Mouse (Mus musculus) lung, adult 18-20 months (tissue): ENCODE results near the gene Col6a1.
"Not testable (repeated sequence)": the region's sequence is repeated elsewhere in the genome, so short reads cannot be mapped to it uniquely, and the experiment has no call there.

Source experiments
- DNase-seq, 2 experiments: peaks; one replicate each; pipeline ENCODE4 v3.0.0; 2022; ENCODE audit warnings: mixed read lengths in 2 of 2

Col6a1 gene

DNA sequence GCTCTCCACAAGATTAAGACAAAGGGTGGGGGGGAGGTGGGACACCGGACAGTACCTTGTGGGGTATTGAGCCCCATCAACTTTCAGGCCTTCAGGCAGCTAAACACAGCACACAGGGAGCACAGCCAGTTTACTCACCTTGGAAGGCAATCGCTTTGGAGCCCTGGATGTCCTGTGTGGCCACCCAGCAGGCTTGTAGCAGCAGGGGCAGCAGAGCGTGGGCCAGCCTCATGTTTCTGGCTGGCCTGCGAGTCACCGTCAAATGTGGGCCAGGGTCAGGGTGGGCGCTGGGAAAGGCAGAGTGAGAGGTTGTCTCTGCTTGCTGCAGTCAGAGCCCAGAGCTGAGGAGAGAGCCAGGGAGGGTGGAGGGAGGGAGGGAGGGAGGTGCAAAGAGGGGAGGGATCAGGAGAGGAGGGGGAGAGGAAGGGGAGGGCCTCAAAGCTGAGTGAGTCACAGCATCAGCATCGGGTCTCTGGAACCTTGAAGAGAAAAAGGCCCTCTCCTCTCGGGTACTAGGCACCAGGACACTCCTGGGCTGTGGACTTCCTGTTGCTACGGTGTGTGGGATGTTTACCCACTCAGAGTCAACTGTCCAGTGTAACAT is at the start of gene Col6a1:
Gene Col6a1, minus strand, starts transcription at position 487 of the 604 bp plus-strand sequence.
- DNase-seq = peak; percentile 4 to 46

DNA sequence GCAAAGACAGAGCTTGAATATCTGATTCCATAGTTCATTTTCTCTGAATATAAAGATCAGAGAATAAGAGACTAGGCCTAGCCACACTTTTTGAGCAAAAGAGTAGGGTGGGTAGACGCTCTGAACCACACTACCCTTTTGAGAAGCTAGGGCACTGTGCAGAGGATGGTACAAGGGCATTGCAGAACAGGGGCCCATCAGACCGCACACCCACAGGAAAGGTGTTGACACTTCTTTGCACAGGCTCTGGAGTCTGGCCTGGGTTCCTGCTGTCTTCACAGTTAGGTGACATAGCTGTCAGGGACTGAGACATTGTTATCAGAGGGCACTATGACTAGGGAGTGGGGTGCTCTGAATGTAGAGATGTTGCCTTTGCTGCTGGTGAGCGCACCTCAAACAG is 45.7 kb upstream of the Col6a1 start:
- DNase-seq = no peak

DNA sequence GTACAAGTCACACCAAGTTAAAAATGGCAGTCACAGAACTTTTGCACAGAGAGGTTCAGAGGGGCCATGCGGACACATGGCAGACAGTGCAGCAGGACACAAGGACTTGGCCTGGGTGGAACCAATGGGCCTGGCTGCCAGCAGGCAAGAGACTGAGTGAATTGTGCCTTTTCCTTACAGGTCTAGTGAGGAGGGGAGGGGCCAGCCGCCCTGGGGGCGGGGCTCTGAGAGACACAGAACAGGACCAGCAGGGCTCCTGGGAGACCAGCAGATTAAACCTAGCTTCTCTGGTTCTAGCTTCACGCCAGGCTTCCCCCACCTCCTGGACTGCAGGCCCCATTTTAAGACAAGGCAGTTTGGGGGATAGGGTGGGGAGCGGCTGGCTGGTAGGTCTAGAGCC is 45.1 kb upstream of the Col6a1 start:
- DNase-seq = no peak

DNA sequence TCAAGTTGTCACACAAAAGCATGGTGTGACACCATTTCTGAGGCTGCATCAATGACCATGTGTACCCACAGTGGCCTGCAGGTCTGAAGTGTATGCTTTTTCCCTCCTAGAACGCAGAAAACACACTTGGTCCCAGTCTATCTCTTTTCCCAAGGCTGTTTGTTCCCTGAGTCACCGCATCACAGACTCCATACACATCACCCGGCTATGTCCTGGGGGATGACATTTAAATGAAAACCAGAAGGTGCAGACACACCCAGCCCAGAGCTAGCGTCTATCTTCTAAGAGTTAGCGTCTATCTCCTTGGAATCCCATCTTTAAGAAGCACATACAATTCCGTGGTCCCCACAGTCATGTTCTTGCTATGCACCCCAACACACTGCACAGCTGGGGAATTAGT is 43.6 kb upstream of the Col6a1 start:
- no peak for DNase-seq

DNA sequence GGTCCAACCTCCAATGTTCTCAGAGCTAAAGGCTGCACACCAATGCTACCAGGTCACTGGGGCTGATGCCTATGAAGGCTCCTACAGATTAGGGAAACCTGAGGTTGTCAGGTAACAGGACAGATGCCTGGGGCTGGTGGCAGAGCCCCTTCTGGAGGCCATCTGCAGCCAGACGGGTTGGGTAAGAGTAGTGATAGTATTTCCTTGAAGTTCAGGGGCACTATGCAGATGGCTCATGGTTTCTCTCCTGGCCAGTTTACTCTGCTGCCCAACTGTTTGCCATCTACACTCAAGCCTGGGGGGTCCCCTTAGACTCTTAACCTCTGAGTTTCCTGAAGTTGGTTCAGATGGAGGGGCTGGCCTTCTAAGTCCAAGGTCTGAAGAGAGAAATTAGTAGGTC is 40.2 kb upstream of the Col6a1 start:
- no peak for DNase-seq

DNA sequence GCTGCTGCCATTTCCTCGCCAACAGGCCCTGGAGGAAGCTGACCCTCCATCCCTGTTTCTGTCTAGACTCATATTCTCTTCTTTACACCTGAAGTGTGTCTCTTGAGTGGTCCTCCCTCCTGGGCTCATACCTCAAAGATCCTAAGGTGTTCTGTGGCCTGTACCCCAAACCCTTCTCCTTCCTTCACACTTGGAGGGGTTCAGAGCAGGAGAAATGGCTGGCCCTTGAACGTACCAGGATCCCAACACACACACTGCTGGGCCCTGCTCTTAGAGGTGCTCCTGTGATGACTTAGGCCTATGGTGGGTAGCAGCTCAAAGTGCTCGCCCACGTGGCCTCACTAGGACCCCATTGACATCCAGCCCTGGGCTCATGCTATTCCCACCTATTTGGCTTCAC is 39.0 kb upstream of the Col6a1 start:
- DNase-seq = no peak

DNA sequence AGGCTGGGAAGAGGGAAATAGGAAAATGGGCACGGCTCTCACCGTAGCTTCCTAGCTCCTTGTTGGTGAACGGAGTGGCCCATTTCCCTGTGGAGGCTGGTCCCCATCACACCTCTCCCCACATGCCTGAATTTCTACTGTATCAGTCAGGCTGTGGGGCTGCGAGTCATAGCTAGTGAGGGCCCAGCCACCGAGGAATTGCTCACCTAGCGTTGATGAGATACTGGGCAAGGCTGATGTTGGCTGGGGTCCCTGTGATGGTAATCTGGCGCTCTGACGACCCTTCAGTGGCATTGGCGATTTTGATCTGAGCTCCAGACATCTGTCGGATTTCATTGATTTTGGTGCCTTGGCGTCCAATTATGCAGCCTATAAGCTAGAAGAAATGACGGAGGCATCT is 37.0 kb upstream of the Col6a1 start:
- no peak for DNase-seq

DNA sequence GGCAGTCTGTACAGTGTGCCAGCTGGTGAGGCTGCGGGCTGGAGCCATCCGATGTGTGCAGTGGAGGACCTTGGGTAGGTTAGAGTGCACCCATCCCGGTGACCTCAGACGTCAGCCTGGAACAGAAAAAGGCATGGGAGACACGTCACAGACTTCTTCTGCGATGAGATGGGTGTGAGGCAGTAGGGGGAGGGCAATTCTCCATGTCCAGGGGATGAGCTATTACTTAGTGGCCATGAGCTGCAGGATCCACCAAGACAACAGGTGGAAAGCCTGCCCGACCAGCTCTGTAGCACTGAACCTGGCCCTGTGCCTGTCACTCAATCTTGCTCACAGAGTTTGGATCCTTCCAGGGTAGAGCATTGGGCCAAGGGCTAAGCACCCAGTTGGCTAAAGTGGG is 36.4 kb upstream of the Col6a1 start:
- no peak for DNase-seq

DNA sequence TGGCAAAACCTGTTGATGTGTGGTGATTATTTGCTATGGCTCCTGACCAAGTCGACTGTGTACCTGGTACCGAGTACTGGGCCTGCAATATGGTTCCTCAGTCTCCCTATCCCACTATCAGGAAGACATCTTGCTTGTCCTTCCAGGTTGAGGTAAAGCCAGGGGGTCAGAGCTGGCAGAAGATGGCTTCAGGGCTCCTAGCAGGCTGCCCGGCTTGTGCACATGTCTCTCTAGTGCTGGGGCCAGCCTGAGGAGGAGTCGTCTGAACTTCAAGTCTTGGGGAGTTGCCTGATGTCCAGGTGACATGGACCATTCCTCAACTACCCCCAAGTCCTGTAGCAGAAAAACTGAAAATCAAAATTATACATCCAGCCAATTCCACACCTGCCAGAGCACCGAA is 33.9 kb upstream of the Col6a1 start:
- DNase-seq = no peak

DNA sequence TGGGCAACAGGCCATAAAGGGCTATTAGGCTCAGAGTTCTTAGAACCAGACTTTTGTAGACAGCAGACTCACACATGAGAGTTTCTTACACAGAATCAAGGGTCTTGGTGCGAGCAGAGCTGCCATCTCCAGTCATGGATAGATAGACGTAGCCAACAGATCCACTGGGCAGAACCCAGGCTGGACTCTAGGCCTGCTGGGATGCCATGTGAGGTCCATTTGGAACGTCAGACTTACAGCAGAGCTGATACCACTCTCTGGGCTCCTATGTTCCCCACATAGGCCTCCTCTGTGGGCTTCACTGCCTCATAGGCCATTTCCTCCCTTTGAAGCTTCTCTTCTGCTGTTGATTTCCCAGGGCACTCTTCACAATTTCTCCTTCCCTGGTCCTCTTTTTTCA is 27.7 kb upstream of the Col6a1 start:
- no peak for DNase-seq

DNA sequence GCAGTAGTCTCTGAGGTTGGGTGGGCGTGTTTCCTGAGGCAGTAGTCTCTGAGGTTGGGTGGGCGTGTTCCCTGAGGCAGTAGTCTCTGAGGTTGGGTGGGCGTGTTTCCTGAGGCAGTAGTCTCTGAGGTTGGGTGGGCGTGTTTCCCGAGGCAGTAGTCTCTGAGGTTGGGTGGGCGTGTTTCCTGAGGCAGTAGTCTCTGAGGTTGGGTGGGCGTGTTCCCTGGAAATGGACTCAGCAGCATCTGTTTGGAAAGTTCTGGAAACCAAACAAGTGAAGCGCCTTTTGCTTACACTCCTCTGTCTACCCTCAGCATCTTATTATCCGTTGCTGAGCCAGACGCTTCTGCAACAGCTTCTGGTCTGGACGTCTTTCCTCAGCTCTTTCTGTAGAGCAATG is 18.3 kb upstream of the Col6a1 start:
- DNase-seq = not testable (repeated sequence)

DNA sequence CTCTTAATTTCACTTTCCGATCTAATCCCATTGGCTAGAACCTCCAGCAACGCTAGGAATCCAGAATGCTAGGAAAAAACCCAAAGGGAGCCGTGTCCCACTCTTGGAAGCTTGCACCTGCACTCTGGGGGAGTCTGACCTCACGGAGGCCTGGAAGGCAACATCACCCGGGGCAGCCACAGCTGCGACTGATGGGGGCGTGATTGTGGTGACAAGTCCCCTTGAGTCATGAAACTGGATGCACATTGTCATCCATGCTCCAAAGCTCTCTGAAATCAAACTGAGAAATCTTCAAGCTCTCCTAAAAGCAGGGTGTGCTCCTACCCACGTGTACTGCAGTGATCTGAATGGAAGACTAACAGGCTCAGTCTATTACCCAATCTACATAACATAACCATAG is 10.8 kb upstream of the Col6a1 start:
- DNase-seq = no peak

DNA sequence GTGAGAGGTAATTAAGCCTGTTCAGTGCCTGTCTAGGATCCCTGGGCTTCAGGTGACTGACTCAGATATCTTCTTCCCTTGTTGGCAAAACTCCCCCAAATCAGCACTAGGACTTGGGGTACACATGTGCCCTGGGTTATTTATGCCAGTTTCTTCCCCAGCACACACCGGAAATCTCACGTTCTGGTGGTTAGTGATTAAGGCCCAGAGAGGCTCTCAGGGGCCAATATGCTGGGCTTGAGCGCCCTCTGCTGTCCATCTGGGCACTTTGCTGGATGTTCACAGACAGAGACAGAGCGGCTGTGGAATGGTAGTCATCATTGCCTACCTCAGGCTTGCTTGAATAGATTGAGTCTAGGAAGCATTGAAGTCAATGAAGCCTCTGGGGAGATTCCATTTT is 9.0 kb upstream of the Col6a1 start:
- peak; percentile 60 to 67 for DNase-seq

DNA sequence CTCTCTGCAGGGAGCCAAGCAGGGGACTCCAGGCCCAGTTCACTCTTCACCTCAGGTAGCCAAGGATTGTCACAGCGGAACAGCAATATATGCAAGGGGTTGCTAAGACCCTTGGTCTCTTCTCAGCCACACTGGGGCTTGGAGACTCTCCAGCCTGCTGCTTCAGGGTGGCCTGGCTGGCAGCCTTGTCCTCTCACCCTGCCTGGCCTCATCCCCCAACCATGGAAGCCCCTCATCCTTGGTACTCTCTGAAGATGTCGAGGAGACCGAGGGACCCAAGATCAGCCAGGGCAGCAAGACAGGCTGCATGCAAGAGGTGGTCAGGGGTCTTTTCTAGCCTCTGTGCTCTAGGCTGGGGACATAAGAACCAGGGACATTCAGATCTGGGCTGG is 7.7 kb upstream of the Col6a1 start:
- no peak for DNase-seq

DNA sequence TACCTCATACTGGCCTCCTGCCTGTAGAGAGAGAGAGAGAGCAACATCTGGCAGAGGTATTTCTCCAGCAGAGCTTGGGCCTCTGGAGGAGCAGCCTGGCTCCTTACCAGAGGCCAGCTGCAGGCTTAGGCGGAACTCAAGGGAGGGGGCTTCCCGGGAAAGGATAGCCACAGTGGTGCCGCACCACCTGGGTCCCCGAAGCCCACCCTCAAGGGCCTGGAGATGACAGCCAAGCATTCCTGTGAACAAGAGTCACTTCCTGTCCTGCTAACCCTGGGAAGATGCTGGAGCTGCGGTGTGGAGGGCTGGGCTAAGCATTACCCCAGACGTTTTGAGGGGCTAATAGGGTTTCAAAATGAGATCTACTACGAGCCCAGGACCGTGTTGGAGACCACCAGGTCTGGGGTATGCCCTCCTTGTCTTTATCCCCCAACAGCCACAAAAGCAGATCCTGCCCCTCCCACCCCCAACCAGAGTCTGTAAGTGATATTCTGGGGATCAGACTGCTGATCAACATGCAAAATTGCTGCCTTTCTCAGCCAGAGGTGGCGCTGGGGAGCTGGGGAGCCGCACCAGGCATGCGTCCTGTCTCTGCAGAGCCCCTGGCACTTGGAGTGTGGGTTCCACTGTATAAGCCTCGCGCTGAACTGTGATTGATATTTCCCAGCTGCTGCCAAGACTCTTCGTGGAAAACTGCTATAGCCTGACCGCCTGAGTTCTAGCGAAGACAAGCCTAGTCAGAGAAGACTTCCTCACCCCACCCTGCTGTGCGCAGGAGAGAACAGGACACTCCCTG is 7.1 kb upstream of the Col6a1 start:
- DNase-seq = peak; percentile 75 to 80

DNA sequence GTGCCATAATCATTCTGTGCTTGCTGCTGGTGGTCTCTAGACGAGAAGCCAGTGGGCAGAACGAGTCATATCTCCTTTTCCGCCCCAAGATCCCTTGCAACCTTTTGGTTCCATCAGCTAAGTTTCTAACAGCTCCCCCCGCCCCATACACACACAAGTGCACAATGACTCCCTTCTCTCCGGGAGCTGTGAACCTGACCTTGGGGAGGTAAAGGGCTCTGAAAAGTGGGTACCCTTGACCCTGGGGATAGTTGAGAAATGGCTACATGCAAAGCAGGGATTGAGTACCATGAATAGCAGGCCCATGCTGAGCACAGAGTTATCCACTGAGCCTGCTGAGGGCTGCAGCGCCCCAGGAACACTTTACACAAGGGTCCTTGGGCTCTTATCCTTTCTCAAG is 6.4 kb upstream of the Col6a1 start:
- no peak for DNase-seq

DNA sequence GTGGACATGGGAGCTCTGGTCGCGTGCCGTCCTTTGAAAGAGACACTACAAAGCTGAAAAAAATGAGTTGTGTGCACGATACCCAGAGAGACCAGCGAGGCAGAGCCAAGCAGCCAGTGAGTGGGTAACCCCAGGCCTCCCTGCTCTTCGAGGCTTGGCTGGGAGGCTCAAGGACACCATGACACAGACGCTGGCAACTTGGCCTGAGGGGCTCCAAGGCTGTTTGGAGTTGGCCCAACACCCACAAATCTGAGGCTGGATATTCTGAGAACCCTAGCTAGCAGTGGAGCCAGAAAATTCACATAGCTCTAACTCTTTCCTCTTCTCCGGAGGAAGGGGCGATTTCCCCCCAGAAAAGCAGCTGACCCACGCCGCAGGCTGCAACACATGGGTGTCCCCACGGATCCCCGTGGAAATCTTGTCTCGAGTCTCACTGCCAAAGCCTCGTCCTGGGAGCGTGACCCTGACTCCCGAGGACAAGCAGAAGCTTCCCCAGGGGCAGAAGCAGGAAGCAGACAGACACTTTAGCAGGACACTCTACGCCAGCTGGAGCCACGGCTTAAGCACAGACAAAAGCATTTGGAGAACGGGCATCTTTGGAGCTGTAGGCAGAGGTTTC is 5.8 kb upstream of the Col6a1 start:
- DNase-seq = peak in 1 of 2 experiments; percentile 2

DNA sequence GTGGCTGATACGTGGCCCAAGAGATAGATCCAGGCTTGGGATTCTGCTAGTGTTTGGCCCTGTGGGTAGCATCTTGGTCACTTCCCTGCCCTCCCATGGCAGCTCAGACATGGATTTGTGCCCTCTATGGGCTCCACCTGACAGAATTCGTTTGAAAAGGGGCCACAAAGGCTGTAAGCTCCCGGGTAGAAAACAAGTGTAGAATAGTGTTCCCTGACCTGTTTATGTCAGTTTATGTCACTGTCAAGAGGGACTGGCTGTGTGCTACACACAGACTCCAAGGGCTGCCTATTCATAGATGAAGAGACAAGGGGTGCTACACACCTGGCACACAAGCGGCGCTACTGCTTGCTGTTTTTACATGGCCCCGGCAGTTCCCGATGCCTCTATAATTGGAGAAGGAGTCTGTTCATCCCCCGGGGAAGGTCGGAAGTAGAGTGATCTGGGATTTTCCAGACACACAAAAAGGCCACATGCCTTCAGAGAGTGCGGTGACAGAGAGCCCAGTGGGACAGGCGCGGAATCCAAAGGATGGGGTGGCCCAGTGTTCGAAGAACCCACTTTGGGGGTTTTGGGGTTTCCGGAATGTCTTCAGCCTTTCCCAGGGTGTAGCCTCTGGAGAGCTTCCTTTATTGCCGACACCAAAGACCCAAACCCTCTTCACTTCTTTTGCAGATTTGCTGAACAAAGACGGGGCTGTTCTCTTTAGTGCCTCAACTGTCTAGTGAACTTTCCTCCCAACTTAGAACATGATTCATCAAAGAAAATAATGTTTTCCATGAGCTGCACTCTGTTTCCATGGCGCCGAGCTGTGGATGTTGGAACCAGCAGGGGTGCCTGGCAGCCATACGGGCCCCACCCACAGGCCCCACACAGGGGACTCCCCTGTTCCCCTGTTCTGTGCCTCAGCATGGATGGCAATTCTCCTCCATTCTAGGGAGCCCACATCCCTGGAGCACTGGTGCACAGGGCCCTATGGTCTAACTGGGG is 4.0 kb upstream of the Col6a1 start:
- peak in 1 of 2 experiments; percentile 35 for DNase-seq

DNA sequence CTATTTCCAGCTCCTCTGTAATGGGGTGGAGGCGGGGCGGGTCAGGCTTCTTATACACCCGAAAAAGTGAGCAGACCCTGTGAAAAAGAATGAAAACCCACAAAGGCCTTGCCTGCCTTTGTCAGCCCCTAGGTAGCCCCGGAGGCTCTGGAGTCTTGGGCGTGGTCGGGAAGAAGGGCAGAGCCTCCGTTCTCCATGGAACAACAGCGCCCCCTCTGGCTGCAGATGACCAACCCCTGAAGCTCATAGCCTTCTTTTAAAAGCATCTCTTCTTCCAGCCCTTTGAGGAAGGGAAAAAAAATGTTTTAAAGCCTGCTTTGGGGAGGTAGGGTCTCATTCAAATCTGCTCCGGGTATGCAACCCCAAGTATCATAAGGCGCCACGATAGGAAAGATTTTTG is 2.4 kb upstream of the Col6a1 start:
- DNase-seq = peak; percentile 67 to 72

DNA sequence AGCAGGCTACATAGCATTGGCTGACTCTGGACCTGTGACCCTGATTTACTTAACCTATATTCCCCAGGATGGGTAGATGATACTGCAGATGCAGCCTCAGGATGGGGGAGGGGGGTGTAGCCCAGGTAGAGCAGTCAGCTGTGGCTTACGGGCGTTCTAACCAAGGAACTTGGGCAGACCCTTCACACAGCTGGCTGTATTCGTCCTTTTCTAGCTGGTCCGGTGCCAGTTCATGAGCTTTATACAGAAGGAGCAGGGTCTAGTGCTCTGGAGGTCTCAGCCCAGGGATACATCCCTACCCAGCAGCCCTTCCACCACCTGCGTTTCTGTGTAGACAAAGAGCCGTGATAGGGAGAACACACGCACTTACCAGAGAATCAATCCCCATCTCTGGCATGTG is 1.3 kb upstream of the Col6a1 start:
- no peak for DNase-seq

DNA sequence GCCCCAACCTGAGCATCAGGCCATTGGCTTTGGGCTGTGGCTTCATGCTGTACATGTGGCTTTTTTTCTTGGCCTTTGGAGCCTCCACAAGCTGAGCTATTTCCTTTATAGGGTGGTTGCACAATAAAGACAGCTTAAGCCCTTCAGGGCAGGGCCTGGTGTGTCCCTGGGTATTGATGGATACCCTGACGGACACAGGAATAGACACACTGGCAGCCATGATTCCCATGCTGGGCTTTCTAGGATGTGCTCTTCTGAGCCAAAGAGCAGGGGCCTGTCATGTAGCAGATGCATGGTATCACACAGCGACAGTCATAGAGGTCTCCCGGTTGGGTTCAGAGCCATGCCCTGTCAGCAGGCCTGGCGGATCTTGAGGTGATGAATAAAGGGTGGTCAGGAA is 898 bp upstream of the Col6a1 start:
- DNase-seq = no peak

DNA sequence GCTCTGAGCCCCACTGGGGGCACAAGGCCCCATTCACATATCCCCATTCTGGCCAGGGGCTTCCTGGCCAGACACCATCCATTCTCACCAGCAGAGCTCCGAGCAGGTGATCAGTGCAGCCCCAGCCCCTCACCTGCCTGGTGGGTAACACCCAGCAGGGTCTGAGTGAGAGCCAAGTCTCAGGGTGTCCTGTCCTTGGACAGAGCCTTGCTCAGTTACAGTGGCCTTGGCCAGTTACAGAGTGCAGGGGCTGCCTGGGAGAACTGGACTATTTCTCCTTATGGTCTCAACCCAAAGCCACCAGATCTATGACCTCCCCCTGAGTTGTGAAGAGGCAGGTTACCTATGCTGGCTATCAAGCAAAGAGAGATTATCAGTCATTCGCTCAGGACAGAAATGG is 871 bp downstream of the Col6a1 start:
- peak in 1 of 2 experiments; percentile 2 for DNase-seq

DNA sequence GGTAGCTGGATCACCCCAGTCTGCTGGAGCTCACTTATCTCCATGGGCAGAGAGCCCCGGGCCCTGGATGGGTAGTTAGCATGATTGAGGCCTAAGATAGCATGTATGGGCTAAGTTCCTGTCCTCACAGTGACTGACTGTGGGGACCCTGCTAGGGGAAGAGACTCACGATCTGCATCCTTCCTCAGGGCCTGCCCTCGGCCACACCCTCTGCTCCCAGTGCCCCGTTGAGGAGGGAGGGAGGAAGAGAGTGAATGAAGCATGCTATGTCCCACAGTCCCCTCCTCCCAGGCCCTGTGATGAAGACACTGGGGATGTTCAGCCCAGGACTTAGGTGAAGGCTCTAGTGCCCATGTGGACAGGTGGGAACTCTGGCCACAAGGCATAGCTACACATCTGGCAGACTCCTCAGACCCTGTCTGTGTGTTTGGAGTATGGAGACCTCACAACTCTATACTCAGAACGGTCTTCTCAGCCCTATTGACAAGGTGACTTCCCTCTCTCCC is 1.7 kb downstream of the Col6a1 start:
- DNase-seq = peak in 1 of 2 experiments; percentile 2
